Mouse (Mus musculus) naive thymus-derived CD4-positive, alpha-beta T cell, adult 2 months (primary cell): ENCODE data around the gene Zdhhc1.

Experiments
- DNase-seq: peaks from one replicate; pipeline ENCODE4 v3.0.0-alpha.2; 2011; ENCODE audit warnings: low read depth

Gene Zdhhc1

DNA sequence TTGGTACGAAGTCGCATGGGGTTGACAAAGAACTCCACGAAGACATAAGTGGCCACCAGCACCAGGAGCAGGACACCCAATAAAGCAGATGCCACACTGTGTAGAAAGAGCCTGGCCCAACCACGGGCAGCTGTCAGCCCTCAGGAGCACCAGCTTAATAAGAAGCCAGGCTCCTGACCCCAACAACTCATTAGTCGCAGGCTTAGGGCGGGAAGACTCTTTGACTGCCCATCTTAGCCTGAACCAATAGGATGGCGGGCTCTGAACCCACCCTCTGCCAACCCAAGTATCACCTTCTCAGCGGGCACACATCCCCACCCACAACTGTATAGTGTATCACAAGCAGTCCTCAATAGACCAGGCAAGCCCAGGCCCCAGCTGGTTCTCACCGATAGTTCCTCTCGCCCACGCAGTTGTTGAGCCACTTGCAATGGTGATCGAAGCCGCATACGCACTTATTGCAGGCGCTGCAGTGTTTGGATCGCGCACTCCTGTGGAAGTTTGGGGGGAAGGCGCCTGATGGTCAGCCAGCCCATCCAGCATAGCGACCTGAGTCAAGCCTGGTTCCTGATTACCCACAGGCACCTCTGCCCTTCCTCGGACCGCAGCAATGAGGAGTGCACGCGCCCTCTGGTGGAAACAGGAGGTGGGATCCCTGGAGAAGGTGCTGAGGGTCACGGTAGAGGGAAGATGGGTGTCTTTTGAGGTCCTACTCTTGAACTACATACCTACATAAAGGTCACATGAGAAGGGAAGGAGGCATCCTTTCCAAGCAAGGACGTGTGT is 19.9 kb downstream of the Zdhhc1 start:
- no peak for DNase-seq

DNA sequence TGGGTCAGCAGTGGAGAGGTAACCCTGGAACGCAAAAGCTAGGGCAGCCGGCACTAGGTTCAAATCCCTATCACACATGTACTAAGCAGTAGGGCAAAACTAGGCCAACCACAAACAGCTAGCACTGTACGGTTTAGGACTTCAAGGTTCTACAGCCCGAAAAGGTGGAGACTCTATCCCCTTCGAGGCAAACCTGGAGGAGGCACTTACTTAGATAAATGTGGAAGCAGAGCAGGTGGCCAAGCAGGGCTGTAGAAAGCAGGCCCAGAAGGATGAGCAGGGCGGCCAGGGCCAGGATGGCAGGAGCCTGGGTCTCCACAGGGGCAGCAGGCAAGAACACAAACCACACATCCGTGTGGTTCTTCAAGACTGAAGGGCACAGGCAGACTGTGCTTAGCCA is 20.5 kb downstream of the Zdhhc1 start:
- no peak for DNase-seq

DNA sequence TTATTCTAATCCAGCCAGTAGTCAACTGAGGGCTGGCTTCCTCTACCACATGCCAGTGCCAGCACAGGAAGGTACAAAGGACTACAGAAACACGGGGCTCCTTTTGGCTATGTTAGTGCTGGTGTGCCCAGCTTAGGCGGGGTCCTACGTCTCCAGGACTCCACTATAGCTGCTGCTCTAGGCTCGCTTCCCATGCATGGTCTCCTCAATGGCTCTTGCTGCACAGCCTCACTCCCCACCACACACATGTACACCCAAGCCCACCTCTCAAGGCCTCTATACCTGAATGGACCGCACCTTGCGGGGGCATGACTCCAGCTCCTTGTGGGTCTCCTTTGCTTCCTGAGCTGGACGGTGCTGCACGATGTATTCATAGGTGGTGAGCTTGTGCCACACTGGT is 21.0 kb downstream of the Zdhhc1 start:
- DNase-seq = no peak

DNA sequence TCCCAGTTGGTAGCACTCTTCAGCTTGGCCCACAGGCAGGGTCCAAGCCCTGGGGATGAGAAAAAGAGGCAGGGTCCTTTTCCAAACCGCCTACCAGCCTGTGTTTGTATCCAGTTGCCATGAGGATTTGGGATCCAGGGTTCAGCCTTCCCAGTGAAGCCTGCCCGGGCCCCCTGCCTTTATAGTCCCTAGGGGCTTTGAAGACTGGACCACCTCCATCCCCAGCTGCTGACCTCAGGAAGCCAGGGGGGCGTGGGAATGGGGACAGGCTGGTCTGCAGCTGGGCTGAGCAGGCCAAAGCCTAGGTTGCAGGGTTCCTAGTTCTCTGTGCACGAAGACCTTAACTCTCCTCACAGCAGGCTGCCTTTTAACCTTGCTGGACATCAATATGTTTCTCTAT is 21.4 kb downstream of the Zdhhc1 start:
- DNase-seq = no peak

DNA sequence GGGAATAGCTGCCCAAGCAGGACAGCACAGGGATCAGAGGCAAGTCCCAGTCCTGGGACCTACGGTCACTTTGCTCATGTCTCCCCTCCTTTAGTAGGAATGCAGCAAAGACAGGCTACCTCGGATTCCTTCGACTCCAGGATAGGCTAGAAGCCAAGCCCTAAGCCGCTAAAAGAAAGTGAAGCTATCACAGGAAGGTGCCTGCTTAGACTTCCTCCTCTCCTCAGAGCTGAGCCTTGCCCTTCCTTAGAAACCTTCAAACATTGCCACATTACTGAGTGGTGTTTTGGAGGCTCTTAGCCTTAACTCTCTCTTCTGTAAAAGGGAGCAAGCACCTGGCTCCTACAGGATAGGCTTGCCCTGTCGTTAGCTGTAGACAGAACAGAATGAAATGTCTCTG is 22.0 kb downstream of the Zdhhc1 start:
- DNase-seq = no peak

DNA sequence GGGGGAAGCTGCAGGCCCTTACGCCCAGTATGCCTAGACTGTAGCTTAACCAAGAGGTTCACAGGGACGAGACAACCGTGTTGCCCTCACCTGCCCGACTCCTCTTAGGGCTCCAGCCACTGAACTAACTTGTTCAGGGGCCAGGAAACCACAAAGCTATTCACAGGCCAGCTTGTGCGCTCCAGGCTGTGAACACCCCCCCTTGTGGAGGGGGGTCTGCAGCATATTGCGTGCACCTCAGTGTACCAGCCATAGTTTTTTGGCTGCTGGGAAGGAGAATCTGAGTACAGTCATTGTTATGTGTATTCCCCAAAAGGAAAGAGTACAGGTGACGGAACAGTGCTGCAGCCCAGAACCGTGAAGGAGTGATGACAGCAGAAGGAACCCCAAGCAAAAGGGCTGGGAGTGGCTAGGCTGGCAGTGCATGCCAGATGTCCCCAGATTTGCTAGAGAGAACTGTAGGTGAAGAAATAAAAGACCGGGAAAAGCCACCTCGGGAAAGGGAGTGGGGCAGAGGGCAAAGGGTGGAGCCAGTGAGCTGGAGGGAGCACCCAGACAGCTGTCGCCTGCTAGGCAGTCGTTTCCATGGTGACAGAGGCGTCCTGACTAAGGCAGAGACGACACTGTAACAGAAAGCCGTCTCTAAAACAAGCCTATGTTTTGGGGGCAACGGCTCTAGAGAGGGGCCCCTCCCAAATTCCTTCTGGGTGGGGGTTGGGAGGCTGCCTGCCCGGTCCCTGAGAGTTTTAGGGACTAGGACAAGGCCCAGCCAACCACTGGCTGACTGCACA is 22.7 kb downstream of the Zdhhc1 start:
- no peak for DNase-seq

DNA sequence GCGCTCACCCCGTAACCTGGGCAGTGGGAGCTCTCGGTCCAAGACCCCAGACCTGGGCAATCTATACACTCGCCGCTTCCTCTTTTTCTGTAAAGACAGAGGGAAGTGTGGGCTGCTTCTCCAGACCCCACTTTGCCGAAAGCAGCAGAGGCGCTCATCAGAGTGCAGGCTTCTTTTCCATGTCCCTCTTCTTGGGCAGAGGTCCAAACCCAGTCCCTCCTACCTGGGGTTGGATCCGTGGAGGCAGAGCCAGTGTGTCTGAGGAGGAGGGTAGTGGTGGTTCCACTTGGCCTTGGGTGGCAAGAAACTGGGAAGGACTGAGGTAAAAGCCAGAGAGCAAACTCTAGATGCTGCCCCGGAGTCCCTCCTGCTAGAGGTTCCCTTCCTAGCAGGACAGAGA is 23.7 kb downstream of the Zdhhc1 start:
- no peak for DNase-seq

DNA sequence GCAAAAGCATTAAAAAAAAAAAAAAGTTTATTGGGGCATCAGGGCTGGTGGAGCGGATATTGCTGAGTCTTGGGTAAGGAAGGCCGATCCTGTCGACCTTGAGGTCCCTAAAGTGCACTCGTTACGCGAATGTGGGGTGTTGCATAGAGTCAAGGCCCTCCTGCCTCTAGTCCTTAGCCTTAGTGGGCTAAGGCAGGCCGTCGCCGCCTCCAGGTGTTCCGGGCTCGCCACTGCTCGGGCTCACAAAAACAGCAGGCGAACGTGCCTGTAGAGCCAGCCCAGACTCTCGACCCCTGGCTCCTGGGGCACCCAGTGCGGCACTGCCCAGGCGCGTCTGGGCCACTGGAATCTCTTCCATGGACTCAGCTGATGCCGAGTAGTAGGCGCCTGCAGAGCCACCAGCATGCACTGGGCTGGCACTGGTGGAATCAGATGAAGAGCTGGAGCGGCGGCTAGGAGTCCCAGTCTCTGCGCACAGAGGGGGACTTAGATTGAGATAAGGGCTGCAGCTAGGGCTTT is 24.2 kb downstream of the Zdhhc1 start:
- no peak for DNase-seq

DNA sequence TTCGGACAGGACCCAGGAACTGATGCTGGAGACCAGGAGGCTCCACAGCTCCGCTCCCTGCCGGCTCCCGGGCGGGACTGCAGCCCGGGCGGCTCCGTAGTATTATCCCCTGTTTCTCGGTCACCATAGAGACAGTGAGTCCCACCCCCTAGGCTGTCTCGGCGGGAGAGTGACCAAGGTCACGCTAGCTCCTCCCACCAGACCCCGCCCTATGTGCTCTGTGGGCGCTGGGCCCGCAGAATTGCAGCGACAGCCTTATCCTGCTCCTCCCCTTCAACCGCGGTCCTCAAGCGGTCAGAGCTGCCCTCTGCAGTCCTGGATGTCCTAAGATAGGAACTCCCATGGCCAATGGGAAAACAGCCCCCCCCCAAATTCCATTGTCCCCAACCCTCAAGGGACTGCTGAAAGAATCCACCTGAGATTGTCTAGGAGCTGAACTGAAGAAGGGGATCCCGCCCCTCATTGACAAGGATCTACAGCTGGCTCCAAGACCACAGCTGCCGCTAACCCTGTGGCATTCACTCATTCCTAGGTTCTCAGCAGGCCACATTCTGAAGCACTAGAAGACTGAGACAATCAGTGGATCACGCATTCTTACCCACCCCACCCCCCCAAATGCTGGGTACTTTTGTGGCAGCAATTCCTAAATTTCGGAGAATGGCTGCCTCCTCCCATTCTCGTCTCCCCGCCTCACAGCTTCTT is 25.2 kb downstream of the Zdhhc1 start, which contains the start of gene Tppp3:
Tppp3 (minus strand) TSS at position 213 of the 702 bp plus-strand sequence.
- DNase-seq = no peak

DNA sequence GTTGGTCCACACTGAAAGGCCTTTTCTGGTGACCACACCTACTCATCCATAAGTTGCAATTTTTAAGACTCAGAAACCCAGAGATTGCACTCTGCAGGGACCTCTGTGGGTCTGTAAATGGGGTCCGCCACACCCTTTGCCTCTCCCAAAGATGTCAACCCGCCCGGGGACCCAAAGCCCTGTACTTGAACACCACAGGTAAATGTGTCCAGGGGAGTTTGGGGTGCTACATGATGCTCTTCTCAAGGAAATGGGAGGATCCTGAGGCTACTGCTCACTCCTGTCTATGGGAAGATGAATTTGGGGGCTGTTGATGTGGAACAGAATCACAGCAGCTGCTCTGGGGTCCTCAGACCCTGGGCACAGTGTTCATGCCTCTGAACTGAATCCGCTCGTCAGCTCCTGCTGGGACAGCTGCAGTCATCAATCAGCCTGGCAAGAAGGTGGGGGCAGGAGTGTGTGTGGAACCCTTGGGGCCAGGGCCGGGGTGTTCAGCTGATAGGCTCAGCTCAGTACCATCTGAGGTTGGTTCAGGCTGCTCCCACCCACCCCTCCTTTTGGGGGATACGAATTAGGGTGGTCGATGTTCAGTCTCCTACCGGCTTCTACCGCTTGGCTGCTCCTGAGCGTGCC is 25.9 kb downstream of the Zdhhc1 start:
- DNase-seq = no peak

DNA sequence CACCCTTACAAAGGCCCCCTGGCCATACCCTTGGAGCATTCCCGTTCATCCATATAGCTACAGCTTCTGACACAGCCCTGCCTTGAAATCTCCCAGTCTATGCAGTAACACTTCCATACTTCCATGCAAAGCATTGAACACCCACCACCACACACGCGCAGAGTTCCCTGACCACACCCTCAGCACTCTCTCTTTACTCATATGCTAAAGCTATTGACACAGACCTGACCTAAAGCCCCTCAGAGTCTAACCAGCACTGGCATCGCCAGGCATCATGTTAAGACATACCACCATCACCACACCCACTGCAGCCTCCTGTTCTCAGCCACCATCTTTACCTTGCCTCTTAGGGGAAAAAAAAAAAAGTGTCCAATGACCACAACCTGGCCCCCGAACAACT is 26.4 kb downstream of the Zdhhc1 start:
- no peak for DNase-seq

DNA sequence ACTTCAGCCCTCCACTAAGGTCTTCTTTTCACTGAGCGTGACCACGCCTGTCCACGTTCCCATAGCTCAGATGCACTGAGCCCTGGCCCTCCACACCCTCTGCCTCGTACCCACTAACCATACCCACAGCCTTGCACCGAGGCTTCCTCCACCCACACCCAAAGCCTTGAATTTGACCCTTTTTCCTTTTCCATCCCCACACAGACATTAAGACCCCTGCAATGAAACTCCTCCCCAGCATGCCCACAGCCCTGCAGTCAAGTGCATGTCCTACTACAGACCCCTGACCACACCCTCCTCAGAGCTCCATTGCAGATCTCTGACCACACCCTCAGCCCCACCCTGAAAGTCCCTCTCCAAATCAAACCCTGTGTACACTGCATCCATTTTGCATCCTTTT is 26.9 kb downstream of the Zdhhc1 start:
- DNase-seq = no peak

DNA sequence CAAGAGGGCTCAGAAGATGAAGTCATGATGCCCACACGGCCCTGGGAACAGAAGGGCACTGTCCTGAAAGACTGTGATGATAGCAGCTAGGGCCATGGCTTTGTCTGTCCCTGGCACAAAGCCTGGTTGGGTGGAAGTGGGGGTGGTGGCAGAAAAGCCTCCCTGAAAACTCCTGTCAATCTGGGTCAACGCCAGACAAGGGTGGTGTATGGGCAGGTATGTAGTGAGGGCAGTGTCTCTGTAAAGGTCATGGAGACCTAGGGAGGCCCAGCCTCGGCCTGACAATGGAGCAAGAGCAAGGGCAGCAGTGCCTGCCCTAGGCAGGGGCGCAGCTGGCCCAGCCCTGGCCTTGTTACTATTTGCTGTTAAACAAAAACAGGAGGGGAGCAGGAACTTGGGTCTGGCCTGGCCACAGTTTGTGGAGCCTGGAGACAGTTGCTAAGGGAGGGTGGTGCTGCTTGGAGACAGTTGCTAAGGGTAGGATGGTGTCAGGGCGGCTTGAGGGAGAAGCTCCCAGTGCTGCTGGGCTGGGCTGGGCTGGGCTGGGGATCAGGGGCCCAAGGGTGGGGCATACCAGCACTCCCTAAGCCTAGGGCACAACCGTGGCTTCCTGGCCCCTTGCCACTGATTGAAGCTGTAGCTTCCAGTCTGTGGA is 27.5 kb downstream of the Zdhhc1 start:
- no peak for DNase-seq

DNA sequence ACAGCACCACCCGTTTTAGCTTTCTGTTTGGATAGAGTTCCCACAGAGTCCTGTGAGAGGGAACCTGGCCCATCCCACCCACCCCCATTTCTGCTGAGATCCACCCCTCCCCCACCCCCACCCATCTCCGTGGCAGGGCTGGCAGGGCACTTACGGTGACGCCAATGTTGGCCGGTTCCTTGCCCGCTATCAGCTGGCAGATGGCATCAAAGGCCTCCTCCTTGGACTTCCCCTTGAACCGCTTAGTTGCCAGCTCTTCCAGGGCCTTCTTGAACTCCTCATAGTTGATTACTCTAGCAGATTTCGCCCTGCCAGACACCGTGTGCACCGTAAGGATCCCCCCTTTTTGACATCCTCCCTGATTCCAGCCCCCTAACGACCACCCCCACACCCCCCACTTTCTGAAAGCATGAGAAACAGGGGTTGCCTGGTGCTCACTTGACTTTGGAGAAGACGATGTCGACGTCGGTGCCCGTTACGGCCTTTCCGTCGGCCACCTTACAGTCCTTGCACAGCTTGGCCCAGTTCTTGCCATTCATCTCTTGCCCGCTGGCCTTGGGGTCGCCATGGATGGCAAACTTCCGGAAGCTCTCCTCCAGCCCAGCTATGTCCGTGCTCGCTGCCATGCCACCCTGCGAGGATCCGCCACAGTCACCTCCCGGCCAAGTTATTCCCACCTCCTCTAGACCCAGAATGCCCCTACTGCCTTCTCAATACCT is 28.5 kb downstream of the Zdhhc1 start:
- no peak for DNase-seq

DNA sequence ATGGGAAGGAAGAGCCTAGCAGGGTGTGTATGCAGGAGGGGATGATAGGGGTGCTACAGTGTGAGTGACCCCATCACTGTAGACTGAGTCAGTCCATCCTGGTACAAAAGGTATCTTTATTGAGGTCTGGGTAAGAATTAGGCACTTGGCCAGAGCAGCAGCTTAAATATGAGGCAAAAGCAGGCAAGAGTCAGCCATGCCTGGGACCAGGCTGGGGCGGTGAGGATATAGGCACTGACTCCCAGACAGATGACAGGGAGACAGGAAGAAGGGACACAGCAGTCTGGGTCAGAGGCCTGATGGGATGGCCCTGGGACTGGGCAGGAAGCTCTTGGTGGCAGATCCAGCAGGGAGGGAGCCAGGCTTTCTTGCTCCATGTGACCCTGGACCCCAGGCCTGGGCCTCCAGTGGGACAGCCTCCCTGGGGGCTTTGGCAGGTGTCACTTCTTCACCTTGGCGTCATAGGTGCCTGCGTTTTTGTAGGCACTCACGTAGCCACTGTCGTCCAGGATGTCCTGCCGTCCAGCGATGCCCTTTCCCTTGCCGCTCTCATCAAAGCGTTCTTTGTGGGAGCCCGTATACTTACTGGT is 29.2 kb downstream of the Zdhhc1 start:
- DNase-seq = no peak

DNA sequence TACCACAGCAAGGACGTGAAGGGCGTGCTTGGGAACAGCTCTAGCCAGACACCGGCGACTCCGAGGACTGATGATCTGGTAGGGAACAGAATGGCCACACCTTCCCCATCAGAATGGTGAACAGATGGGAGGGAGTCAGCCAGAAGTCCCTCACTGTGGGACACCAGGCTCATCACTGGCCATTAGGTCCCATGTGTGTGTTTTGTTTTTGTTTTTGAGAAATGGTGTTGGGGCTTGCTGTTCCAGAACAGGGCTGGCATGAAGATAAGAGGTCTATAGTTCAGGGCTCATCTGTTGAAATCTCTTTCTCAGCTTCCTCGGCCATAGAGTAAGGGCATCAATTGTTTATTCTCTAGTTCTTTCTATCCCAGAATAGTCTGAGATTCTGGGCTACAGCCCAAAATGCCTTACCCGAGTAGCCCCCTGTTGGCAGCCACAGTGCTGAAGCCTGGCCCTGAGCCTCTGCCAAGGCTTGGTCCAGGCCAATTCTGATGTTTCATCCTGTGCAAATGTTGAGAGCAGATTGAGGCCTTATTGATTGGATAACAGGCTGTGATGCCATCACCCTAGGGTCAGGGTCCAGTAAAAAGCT is 29.9 kb downstream of the Zdhhc1 start:
- DNase-seq = no peak

DNA sequence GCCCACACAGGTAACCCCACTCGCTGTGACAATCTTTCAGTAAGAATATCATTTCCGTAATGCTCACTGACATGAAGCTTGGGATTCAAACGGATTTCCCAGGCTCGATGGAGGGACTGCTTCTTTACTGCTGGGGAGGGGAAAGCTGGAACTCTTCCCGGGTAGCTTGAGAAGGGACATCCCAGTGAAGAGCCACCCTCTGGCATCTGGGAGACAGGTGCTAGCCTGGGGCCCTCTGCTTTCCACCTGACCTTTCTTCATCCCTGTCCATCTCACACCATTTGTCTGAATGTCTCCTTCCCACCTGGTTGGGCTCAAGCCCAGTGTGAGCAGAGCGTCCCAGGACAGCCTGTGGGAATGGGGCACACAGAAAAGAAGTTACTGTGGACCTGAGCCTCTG is 30.5 kb downstream of the Zdhhc1 start:
- no peak for DNase-seq

DNA sequence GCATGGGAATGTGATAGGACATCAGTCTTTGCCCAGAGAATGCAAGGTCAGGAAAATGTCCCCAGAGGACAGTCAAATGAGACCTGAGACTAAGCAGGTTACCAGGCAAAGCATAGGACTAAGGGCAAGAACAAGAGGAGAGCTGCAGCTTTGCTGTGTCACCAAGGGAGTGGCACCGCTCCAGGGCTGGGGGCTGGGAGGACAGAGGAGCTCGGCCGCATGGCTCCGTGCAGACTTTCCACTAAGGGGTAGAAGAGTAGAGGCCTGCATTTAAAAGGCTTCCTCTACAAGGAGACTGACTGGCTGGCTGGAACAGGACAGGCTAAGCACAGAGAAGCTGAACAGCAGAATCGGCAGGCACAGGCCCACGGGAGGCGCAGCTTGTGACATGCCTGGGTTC is 32.1 kb downstream of the Zdhhc1 start:
- DNase-seq = no peak

DNA sequence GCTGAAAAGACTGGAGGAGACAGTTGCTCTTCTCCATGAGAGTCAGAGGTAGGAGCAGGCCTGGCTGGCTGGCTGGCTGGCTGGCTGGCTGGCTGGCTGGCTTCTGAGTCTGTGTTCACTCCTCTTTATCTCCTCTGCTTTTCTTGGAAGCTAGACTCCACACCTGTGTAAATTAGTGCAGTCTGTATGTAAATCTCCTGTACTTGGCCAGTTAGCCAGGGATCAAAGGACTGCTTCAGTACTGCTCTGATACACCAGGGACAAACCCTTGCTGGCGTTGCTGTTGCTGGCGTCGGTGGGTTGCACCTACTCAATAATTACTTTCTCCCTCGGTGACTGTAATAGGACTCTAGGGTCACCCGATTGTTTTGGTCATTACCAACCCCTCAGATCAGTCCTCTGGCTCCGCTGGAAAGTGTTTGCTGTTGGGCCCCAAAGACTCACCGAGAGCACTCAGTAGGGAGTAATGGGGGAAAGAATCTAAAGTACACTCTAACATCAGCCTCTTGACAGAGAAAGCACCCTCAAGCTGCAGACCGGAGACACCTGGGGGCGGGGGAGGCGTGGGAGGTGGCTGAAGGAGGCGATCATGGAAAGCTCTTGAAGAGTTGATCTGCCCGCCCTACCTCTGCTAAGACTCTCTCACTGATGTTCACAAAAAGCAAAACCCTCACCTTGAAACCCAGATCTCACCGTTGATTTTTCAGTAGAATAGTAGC is 35.5 kb downstream of the Zdhhc1 start:
- no peak for DNase-seq

DNA sequence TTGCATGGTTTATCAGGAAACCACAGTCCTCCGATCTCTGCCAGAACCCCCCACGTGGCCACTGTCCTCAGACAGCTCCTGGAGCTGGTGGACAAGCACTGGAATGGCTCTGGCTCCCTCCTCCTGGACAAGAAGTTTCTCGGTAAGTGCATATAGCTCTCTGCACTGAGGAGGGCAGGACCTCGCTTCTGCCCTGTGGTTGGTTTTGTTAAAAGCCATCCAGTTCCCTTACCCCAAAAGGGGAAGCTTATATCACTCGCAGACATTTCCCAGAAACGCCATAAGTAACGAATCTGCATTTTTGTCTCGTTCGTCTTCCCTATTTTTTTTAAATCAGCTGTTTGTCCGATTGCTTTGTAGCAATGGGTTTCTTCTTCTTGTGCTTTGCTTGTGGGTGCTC is 41.5 kb downstream of the Zdhhc1 start:
- no peak for DNase-seq
